8 mouse cellular contexts compared by ENCODE assay signal in the genomic region with DNA sequence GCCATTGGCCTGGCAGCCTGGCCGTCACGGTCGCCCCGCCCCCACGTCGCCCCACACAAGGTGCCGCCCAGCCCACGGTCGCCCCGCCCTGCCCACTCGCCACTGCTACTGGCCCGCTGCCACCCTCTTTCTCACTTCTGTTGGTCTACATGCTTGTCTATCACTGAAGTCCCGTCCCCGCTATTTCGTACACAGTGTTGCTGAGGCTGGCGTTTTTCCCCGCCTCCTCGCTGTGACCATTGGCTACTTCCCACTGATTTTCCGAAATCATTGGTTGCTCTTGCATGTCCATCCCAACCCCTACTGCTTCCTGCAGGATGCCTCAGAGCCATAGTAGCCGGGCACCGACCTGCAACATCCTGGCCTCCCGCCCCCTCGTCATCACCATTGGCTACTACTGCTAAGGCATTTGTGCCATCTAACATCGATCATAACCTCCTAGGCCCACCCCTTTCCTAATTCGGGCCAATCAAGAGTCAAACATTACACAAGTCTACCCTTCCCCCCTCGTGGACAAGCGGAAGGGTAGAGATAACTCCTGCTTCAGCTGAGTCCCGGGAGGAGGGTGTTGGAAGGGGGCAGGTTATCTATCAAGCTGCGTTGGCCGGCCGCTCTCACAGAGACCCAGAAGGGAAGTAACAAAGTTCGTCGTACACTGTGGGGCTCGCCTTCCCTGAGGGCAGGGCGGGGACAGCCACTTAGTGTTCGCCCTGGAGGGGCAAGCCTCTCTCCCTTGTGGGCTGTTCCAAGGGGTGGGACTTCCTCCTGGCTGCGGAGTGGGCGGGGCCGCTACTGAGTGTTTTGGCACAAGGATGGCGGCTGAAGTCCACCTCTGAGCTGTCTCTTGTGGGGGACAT. TPM values are rescaled to one million over a fixed set of nuclear protein-coding genes. Genes with fewer than 3 reads are reported as not detected.
A peak's percentile ranks its signal among the peaks of the same experiment; 100 is the strongest.
DNase-seq lines count a peak whose midpoint lies in the region; ATAC-seq and TF ChIP-seq lines count a peak whose summit lies in the region.

No protein-coding gene starts in this region.

- no peak for TF ChIP-seq CTCF in bone marrow macrophage, adult 2 months (IDR thresholded peaks at IDR 0.05; ENCODE audit: low read depth, low read length)
- no peak for TF ChIP-seq CTCF in embryonic fibroblast, embryonic 13.5 days (IDR thresholded peaks at IDR 0.05; ENCODE audit: borderline replicate concordance, insufficient read depth, low read length)

- peaks cover 37% of the 10 kb centered on the region for H3K4me1 ChIP-seq in bone marrow macrophage, adult 2 months (ENCODE audit: control insufficient read depth, insufficient read depth, low read length)
- peaks cover 13% of the 10 kb centered on the region for H3K4me1 ChIP-seq in embryonic fibroblast, embryonic 13.5 days (ENCODE audit: control insufficient read depth, insufficient read depth, low read length)
- H3K4me1 ChIP-seq in kidney, embryonic 14.5 days (ENCODE audit: control insufficient read depth, insufficient read depth, low read length), result peaks cover 13% of the 10 kb centered on the region
- H3K4me1 ChIP-seq in limb, embryonic 15.5 days, result peaks cover 25% of the 10 kb centered on the region

- H3K27me3 ChIP-seq in kidney, embryonic 14.5 days (ENCODE audit: control insufficient read depth, insufficient read depth, low read length), result no peaks in the 10 kb centered on the region
- no peaks in the 10 kb centered on the region for H3K27me3 ChIP-seq in limb, embryonic 15.5 days

- TF ChIP-seq POLR2A in bone marrow macrophage, adult 2 months (IDR thresholded peaks at IDR 0.05; ENCODE audit: borderline replicate concordance, low read depth, low read length), result no peak
- TF ChIP-seq POLR2A in embryonic fibroblast, embryonic 13.5 days (IDR thresholded peaks at IDR 0.05; ENCODE audit: low read depth, low read length), result peak; percentile 77; the same call in 1 of the 2 replicates

- no peaks in the 10 kb centered on the region for H3K9me3 ChIP-seq in kidney, embryonic 14.5 days (ENCODE audit: control insufficient read depth, low read length)
- no peaks in the 10 kb centered on the region for H3K9me3 ChIP-seq in limb, embryonic 15.5 days

- peak overlapping the region; percentile 49 for H3K4me2 ChIP-seq in kidney, embryonic 14.5 days (replicated peaks; ENCODE audit: low read depth, low read length)
- H3K4me2 ChIP-seq in limb, embryonic 15.5 days, result peak overlapping the region; percentile 88

- peak overlapping the region; percentile 82 for H3K4me3 ChIP-seq in bone marrow macrophage, adult 2 months (ENCODE audit: insufficient read depth, low read length)
- H3K4me3 ChIP-seq in embryonic fibroblast, embryonic 13.5 days (ENCODE audit: insufficient read depth, low read length), result peak overlapping the region; percentile 63
- H3K4me3 ChIP-seq in kidney, embryonic 14.5 days (ENCODE audit: low read length), result peak overlapping the region; percentile 97
- peak overlapping the region; percentile 98 for H3K4me3 ChIP-seq in limb, embryonic 15.5 days

- under 1% methylated on average over 38 of the region's 40 CpGs for WGBS in kidney, embryonic 14.5 days
- under 1% methylated on average over 39 of the region's 40 CpGs for WGBS in limb, embryonic 15.5 days

- peak overlapping the region; percentile 92 for H3K27ac ChIP-seq in bone marrow macrophage, adult 2 months (ENCODE audit: insufficient read depth, low read depth, low read length)
- peak overlapping the region; percentile 89 for H3K27ac ChIP-seq in embryonic fibroblast, embryonic 13.5 days (ENCODE audit: insufficient read depth, low read length)
- peak overlapping the region; percentile 87 for H3K27ac ChIP-seq in kidney, embryonic 14.5 days (ENCODE audit: low read depth, low read length)
- H3K27ac ChIP-seq in limb, embryonic 15.5 days, result peak overlapping the region; percentile 96

- peaks cover 6% of the 10 kb centered on the region; the same call in 1 of the 2 replicates for H3K36me3 ChIP-seq in kidney, embryonic 14.5 days (ENCODE audit: control insufficient read depth, insufficient read depth, low read length)
- peaks cover 9% of the 10 kb centered on the region for H3K36me3 ChIP-seq in limb, embryonic 15.5 days

- DNase-seq in A20 (ENCODE audit: low read depth, low spot score), result peak; percentile 100
- peak; percentile 100 for DNase-seq in heart, adult 9 months (ENCODE audit: low spot score in 2 of 2)
- DNase-seq in monocyte, adult 2 months (ENCODE audit: low read depth in 1 of 2, low spot score in 2 of 2), result peak; percentile 98 to 99
- DNase-seq in spleen, postnatal 36 days (ENCODE audit: low spot score in 2 of 2), result peak; percentile 100

- H3K9ac ChIP-seq in kidney, embryonic 14.5 days (ENCODE audit: low read depth, low read length), result peak overlapping the region; percentile 90
- peak overlapping the region; percentile 70 for H3K9ac ChIP-seq in limb, embryonic 15.5 days

- peak; percentile 98 for ATAC-seq in kidney, embryonic 14.5 days (ENCODE audit: low FRiP score, low TSS enrichment)
- ATAC-seq in limb, embryonic 15.5 days (ENCODE audit: insufficient number of reproducible peaks, low FRiP score, low TSS enrichment, low read depth), result peak; percentile 97

RNA-seq across cellular contexts. Expression of a gene that starts 0.5 kb away (rescaled TPM):
- 30.0 and 32.8 TPM in 2 replicates for polyA plus RNA-seq in bone marrow macrophage, adult 2 months (2012; ENCODE audit: insufficient read depth, insufficient read length, missing spikeins)
- polyA plus RNA-seq in embryonic fibroblast, embryonic 13.5 days (2011; ENCODE audit: insufficient read length, low read depth, missing spikeins), result 21.5 and 23.9 TPM in 2 replicates
- 17.2 and 20.4 TPM in 2 replicates for polyA plus RNA-seq in kidney, embryonic 14.5 days (2014; fragmentation: Nextera tagmentation; extraction: Ambion mirVana)
- 30.7 and 35.2 TPM in 2 replicates for polyA plus RNA-seq in limb, embryonic 15.5 days (2015; fragmentation: Nextera tagmentation; extraction: Ambion mirVana)

RNA-seq across cellular contexts. Expression of a gene that starts 24.7 kb away (rescaled TPM):
- 51.1 and 53.4 TPM in 2 replicates for polyA plus RNA-seq in bone marrow macrophage, adult 2 months (2012; ENCODE audit: insufficient read depth, insufficient read length, missing spikeins)
- polyA plus RNA-seq in embryonic fibroblast, embryonic 13.5 days (2011; ENCODE audit: insufficient read length, low read depth, missing spikeins), result 47.8 and 48.0 TPM in 2 replicates
- 51.5 and 77.2 TPM in 2 replicates for polyA plus RNA-seq in kidney, embryonic 14.5 days (2014; fragmentation: Nextera tagmentation; extraction: Ambion mirVana)
- polyA plus RNA-seq in limb, embryonic 15.5 days (2015; fragmentation: Nextera tagmentation; extraction: Ambion mirVana), result 45.7 and 47.8 TPM in 2 replicates

RNA-seq across cellular contexts. Expression of a gene that starts 24.7 kb away (rescaled TPM):
- not detected in 2 replicates for polyA plus RNA-seq in bone marrow macrophage, adult 2 months (2012; ENCODE audit: insufficient read depth, insufficient read length, missing spikeins)
- not detected in 2 replicates for polyA plus RNA-seq in embryonic fibroblast, embryonic 13.5 days (2011; ENCODE audit: insufficient read length, low read depth, missing spikeins)
- polyA plus RNA-seq in kidney, embryonic 14.5 days (2014; fragmentation: Nextera tagmentation; extraction: Ambion mirVana), result 0.28 and 0.43 TPM in 2 replicates
- polyA plus RNA-seq in limb, embryonic 15.5 days (2015; fragmentation: Nextera tagmentation; extraction: Ambion mirVana), result 0.42 TPM in 1 of 2 replicates, not detected in the other

RNA-seq across cellular contexts. Expression of a gene that starts 32.4 kb away (rescaled TPM):
- polyA plus RNA-seq in bone marrow macrophage, adult 2 months (2012; ENCODE audit: insufficient read depth, insufficient read length, missing spikeins), result not detected in 2 replicates
- polyA plus RNA-seq in embryonic fibroblast, embryonic 13.5 days (2011; ENCODE audit: insufficient read length, low read depth, missing spikeins), result not detected in 2 replicates
- 2.8 and 4.4 TPM in 2 replicates for polyA plus RNA-seq in kidney, embryonic 14.5 days (2014; fragmentation: Nextera tagmentation; extraction: Ambion mirVana)
- polyA plus RNA-seq in limb, embryonic 15.5 days (2015; fragmentation: Nextera tagmentation; extraction: Ambion mirVana), result 0.06 and 0.14 TPM in 2 replicates

RNA-seq across cellular contexts. Expression of a gene that starts 39.4 kb away (rescaled TPM):
- polyA plus RNA-seq in bone marrow macrophage, adult 2 months (2012; ENCODE audit: insufficient read depth, insufficient read length, missing spikeins), result 0.84 and 1.4 TPM in 2 replicates
- polyA plus RNA-seq in embryonic fibroblast, embryonic 13.5 days (2011; ENCODE audit: insufficient read length, low read depth, missing spikeins), result 0.38 and 0.83 TPM in 2 replicates
- 0.99 and 1.2 TPM in 2 replicates for polyA plus RNA-seq in kidney, embryonic 14.5 days (2014; fragmentation: Nextera tagmentation; extraction: Ambion mirVana)
- polyA plus RNA-seq in limb, embryonic 15.5 days (2015; fragmentation: Nextera tagmentation; extraction: Ambion mirVana), result 0.63 and 0.65 TPM in 2 replicates

Comparison
In these comparisons a context has a peak if more than half of its experiments do, and no peak if none do; other contexts are left out.
1. Peak in every context shown above with its lines: DNase-seq, ATAC-seq, H3K4me3 ChIP-seq and H3K27ac ChIP-seq.